Mouse (Mus musculus) B cell, adult 2 months (primary cell): ENCODE results near the gene Ndufaf7.

ENCODE experiments used
- DNase-seq, 2 experiments: peaks; one replicate each; pipeline ENCODE4 v3.0.0; 2022

Gene Ndufaf7

GRCm38 (mm10) chr17:78966092-78966883 is 29.4 kb downstream of the Ndufaf7 start:
- no peak for DNase-seq

GRCm38 (mm10) chr17:78968500-78968899 is 31.6 kb downstream of the Ndufaf7 start:
- DNase-seq, result no peak

GRCm38 (mm10) chr17:78983166-78983565 is 46.2 kb downstream of the Ndufaf7 start:
- DNase-seq, result no peak

GRCm38 (mm10) chr17:78983736-78984135 is 46.8 kb downstream of the Ndufaf7 start:
- no peak for DNase-seq

GRCm38 (mm10) chr17:78989015-78989414 is 52.1 kb downstream of the Ndufaf7 start:
- no peak for DNase-seq

GRCm38 (mm10) chr17:78991549-78991948 is 54.6 kb downstream of the Ndufaf7 start:
- no peak for DNase-seq

GRCm38 (mm10) chr17:78992303-78993027 is 55.5 kb downstream of the Ndufaf7 start:
- DNase-seq, result no peak

- no peak for DNase-seq
Measured at GRCm38 (mm10) chr17:78993670-78994069, 56.7 kb downstream of the Ndufaf7 start.

GRCm38 (mm10) chr17:78994382-78994781 is 57.4 kb downstream of the Ndufaf7 start:
- no peak for DNase-seq

- DNase-seq, result no peak
Measured at GRCm38 (mm10) chr17:78994931-78995820, 58.2 kb downstream of the Ndufaf7 start.
